Mouse (Mus musculus) E14TG2a.4 (cell line): Measurements from ENCODE around the gene 9130023H24Rik.

Experiments
- CTCF ChIP-seq: conservative IDR thresholded peaks from 2 replicates; pipeline ENCODE4 v1.5.1; 2014; ENCODE audit warnings: low read length
- POU5F1 ChIP-seq: IDR thresholded peaks from 2 replicates; pipeline ENCODE4 v1.6.1; 2014; ENCODE audit warnings: low read length, borderline replicate concordance

GRCm38 (mm10) chr7:128249998-128250397, 12.2 kb upstream of the 9130023H24Rik start:
- no peak for TF ChIP-seq CTCF
- TF ChIP-seq POU5F1, result no peak
